Comparison of ENCODE assay signal across 9 mouse cellular contexts in the genomic region with DNA sequence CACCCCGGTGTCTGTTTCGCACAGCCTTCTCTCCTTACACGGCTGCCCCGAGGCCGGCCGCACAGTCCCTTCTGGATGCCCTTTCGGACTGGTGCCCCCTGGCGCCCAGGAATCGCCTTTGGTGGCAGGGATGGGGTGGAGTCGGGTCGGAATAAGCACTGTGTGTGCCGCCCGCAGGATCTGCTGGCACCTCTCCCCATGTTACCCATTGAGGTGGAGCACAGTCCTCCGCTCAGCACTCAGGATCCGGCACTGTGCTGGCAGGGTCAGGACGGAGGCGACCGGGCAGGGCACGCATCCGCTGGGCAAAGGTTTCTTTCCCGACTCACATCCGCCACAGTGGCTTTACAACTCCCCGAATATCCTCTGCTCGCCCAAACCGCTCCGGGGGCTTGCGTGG. TPM values are rescaled to one million over a fixed set of nuclear protein-coding genes. Genes with fewer than 3 reads are reported as not detected.
A peak's percentile ranks its signal among the peaks of the same experiment; 100 is the strongest.
DNase-seq lines count a peak whose midpoint lies in the region; ATAC-seq and TF ChIP-seq lines count a peak whose summit lies in the region.
"Not testable (repeated sequence)": the region's sequence is repeated elsewhere in the genome, so short reads cannot be mapped to it uniquely, and the experiment has no call there.
"Had no signal": no experiment of that assay in that cellular context is flagged by ENCODE, and none has a peak within 500 bp of the region (broad histone marks: within the 10 kb centered on the region; RNA-seq: fewer than 3 reads in every experiment).

No protein-coding gene starts in this region.

- H3K9ac ChIP-seq in forebrain, postnatal 0 days; heart, embryonic 14.5 days (ENCODE audit: low read length); intestine, embryonic 14.5 days (ENCODE audit: low read length); neural tube, embryonic 14.5 days (replicated peaks; ENCODE audit: low read depth, low read length): not testable (repeated sequence)

- peak; percentile 18 for ATAC-seq in forebrain, postnatal 0 days
- peak; percentile 24; the same call in 1 of the 2 replicates for ATAC-seq in heart, embryonic 14.5 days (ENCODE audit: insufficient number of reproducible peaks, insufficient read depth, low FRiP score, low read depth)
- not testable (repeated sequence) for ATAC-seq in intestine, embryonic 14.5 days (replicated peaks; ENCODE audit: low FRiP score, low TSS enrichment, low read depth)
- peak; percentile 21; the same call in 1 of the 2 replicates for ATAC-seq in neural tube, embryonic 14.5 days (ENCODE audit: low read depth)

- peak overlapping the region; percentile 9; the same call in 1 of the 2 replicates for H3K4me3 ChIP-seq in forebrain, postnatal 0 days (ENCODE audit: low read depth, low read length)
- peak overlapping the region in 1 of 2 experiments; percentile 16; a peak in 2 of 4 replicates for H3K4me3 ChIP-seq in heart, embryonic 14.5 days (ENCODE audit: control insufficient read depth in 1 of 2, insufficient read depth in 1 of 2, low read depth in 1 of 2, low read length in 2 of 2)
- H3K4me3 ChIP-seq in intestine, embryonic 14.5 days (ENCODE audit: low read depth, low read length); neural tube, embryonic 14.5 days (ENCODE audit: low read depth, low read length): not testable (repeated sequence)
- peak overlapping the region; percentile 42 for H3K4me3 ChIP-seq in left cerebral cortex, adult 2 months

- H3K36me3 ChIP-seq in forebrain, postnatal 0 days (ENCODE audit: insufficient read depth); heart, embryonic 14.5 days (ENCODE audit: control insufficient read depth, insufficient read depth, low read length); intestine, embryonic 14.5 days (ENCODE audit: control insufficient read depth, insufficient read depth, low read length); neural tube, embryonic 14.5 days (ENCODE audit: control insufficient read depth, insufficient read depth, low read length): not testable (repeated sequence)

- H3K27me3 ChIP-seq in forebrain, postnatal 0 days (ENCODE audit: insufficient read depth, low read length); neural tube, embryonic 14.5 days (ENCODE audit: control insufficient read depth, insufficient read depth, low read length): not testable (repeated sequence)
- peaks cover 11% of the 10 kb centered on the region for H3K27me3 ChIP-seq in heart, embryonic 14.5 days (ENCODE audit: control insufficient read depth, insufficient read depth, low read length)
- peaks cover 25% of the 10 kb centered on the region for H3K27me3 ChIP-seq in intestine, embryonic 14.5 days (replicated peaks; ENCODE audit: control insufficient read depth, insufficient read depth, low read length)

- intact Hi-C loops in left cerebral cortex, adult 2 months (cut with DNase I) = not testable (repeated sequence)

- H3K4me1 ChIP-seq in forebrain, postnatal 0 days (ENCODE audit: insufficient read depth); heart, embryonic 14.5 days (ENCODE audit: control insufficient read depth in 2 of 2, insufficient read depth in 2 of 2, low read length in 2 of 2); intestine, embryonic 14.5 days (replicated peaks; ENCODE audit: control insufficient read depth, insufficient read depth, low read length); neural tube, embryonic 14.5 days (ENCODE audit: control insufficient read depth, insufficient read depth, low read length): not testable (repeated sequence)

- not testable (repeated sequence) for H3K27ac ChIP-seq in forebrain, postnatal 0 days (ENCODE audit: low read depth, low read length); heart, embryonic 14.5 days (replicated peaks in 1 of 2; ENCODE audit: control insufficient read depth in 1 of 2, insufficient read depth in 1 of 2, low read depth in 2 of 2, low read length in 2 of 2); intestine, embryonic 14.5 days (ENCODE audit: low read depth); left cerebral cortex, adult 2 months; neural tube, embryonic 14.5 days (ENCODE audit: low read depth, low read length)

- 3% methylated on average over 15 of the region's 27 CpGs for WGBS in forebrain, postnatal 0 days
- 2% methylated on average over 15 of the region's 27 CpGs for WGBS in heart, embryonic 14.5 days
- WGBS in intestine, embryonic 14.5 days = 2% methylated on average over 17 of the region's 27 CpGs
- WGBS in neural tube, embryonic 14.5 days = 5% methylated on average over 16 of the region's 27 CpGs

- TF ChIP-seq CTCF in forebrain, postnatal 0 days (IDR thresholded peaks at IDR 0.05; ENCODE audit: low read depth); left cerebral cortex, adult 2 months (IDR thresholded peaks at IDR 0.05): not testable (repeated sequence)

- peak; percentile 36 to 66 for DNase-seq in cerebellum, postnatal 10 days
- DNase-seq in forebrain, postnatal 0 days; intestine, embryonic 14.5 days (ENCODE audit: low spot score): not testable (repeated sequence)
- peak; percentile 38 to 39 for DNase-seq in left cerebral cortex, adult 2 months (ENCODE audit: extremely low spot score in 1 of 2, low spot score in 2 of 2)
- DNase-seq in lung, postnatal 14 days = peak; percentile 47
- peak; percentile 59 for DNase-seq in urinary bladder, adult 2 months (ENCODE audit: low spot score)

- H3K4me2 ChIP-seq in forebrain, postnatal 0 days (ENCODE audit: low read depth) = peak overlapping the region; percentile 43
- H3K4me2 ChIP-seq in heart, embryonic 14.5 days (ENCODE audit: low read length) = peak overlapping the region; percentile 46
- H3K4me2 ChIP-seq in intestine, embryonic 14.5 days (ENCODE audit: low read length) = peak overlapping the region; percentile 31
- H3K4me2 ChIP-seq in neural tube, embryonic 14.5 days (ENCODE audit: low read depth, low read length) = 0 out of 2 replicates have a peak overlapping the region, but pooled peaks have one; percentile 26

- H3K9me3 ChIP-seq in forebrain, postnatal 0 days (ENCODE audit: low read length); heart, embryonic 14.5 days (ENCODE audit: control insufficient read depth, low read length); intestine, embryonic 14.5 days (ENCODE audit: control insufficient read depth, low read length); neural tube, embryonic 14.5 days (ENCODE audit: control insufficient read depth, low read length): not testable (repeated sequence)

RNA-seq across cellular contexts. Expression of a gene that starts 13.2 kb away (rescaled TPM):
- total RNA-seq in forebrain, postnatal 0 days (2014; rRNA removed) = 13.5 and 14.9 TPM in 2 replicates
- 13.9 and 14.6 TPM in 2 replicates for polyA plus RNA-seq in forebrain, postnatal 0 days (2015; fragmentation: Nextera tagmentation; extraction: Ambion mirVana)
- polyA plus RNA-seq in heart, embryonic 14.5 days (2014; fragmentation: Nextera tagmentation; extraction: Ambion mirVana) = 9.7 and 9.8 TPM in 2 replicates
- polyA plus RNA-seq in intestine, embryonic 14.5 days (2014; fragmentation: Nextera tagmentation; extraction: Ambion mirVana) = 10.7 and 12.7 TPM in 2 replicates
- total RNA-seq in left cerebral cortex, adult 2 months (2021) = 10 to 100 TPM; 11.6 to 14.3 TPM
- polyA plus RNA-seq in neural tube, embryonic 14.5 days (2014; fragmentation: Nextera tagmentation; extraction: Ambion mirVana) = 5.5 and 8.8 TPM in 2 replicates
- polyA plus RNA-seq in urinary bladder, adult 2 months (2012; rRNA removed) = 30.3 and 31.5 TPM in 2 replicates

RNA-seq across cellular contexts. Expression of a gene that starts 35.8 kb away (rescaled TPM):
- 1.7 and 2.4 TPM in 2 replicates for total RNA-seq in forebrain, postnatal 0 days (2014; rRNA removed)
- 11.7 and 13.7 TPM in 2 replicates for polyA plus RNA-seq in forebrain, postnatal 0 days (2015; fragmentation: Nextera tagmentation; extraction: Ambion mirVana)
- polyA plus RNA-seq in heart, embryonic 14.5 days (2014; fragmentation: Nextera tagmentation; extraction: Ambion mirVana) = 3.0 and 4.7 TPM in 2 replicates
- 1.5 and 2.1 TPM in 2 replicates for polyA plus RNA-seq in intestine, embryonic 14.5 days (2014; fragmentation: Nextera tagmentation; extraction: Ambion mirVana)
- 1 to 10 TPM in 1 of 2 experiments, not detected in 1; 1.5 TPM for total RNA-seq in left cerebral cortex, adult 2 months (2021)
- 2.4 and 5.0 TPM in 2 replicates for polyA plus RNA-seq in neural tube, embryonic 14.5 days (2014; fragmentation: Nextera tagmentation; extraction: Ambion mirVana)
- polyA plus RNA-seq in urinary bladder, adult 2 months (2012; rRNA removed) = 11.3 and 12.6 TPM in 2 replicates

RNA-seq across cellular contexts. Expression of a gene that starts 59.2 kb away (rescaled TPM):
- total RNA-seq in forebrain, postnatal 0 days (2014; rRNA removed) = 0.76 TPM in 1 of 2 replicates, not detected in the other
- 0.44 and 0.67 TPM in 2 replicates for polyA plus RNA-seq in forebrain, postnatal 0 days (2015; fragmentation: Nextera tagmentation; extraction: Ambion mirVana)
- 1.0 and 1.5 TPM in 2 replicates for polyA plus RNA-seq in heart, embryonic 14.5 days (2014; fragmentation: Nextera tagmentation; extraction: Ambion mirVana)
- 1.0 and 1.1 TPM in 2 replicates for polyA plus RNA-seq in intestine, embryonic 14.5 days (2014; fragmentation: Nextera tagmentation; extraction: Ambion mirVana)
- under 1 TPM in 1 of 2 experiments, not detected in 1; 0.36 TPM for total RNA-seq in left cerebral cortex, adult 2 months (2021)
- polyA plus RNA-seq in neural tube, embryonic 14.5 days (2014; fragmentation: Nextera tagmentation; extraction: Ambion mirVana) = 0.49 TPM in 1 of 2 replicates, not detected in the other
- polyA plus RNA-seq in urinary bladder, adult 2 months (2012; rRNA removed) = 2.7 and 5.9 TPM in 2 replicates
- total RNA-seq: left cerebral cortex, adult 18-20 months had no signal
